Mouse (Mus musculus) limb, embryonic 15.5 days (tissue): Measurements from ENCODE around the gene Galnt2. TPM values are rescaled to one million over a fixed set of nuclear protein-coding genes. Genes with fewer than 3 reads are reported as not detected.

Experiments used
- ATAC-seq: fragments of 200-750 bp; cut with Nextera tagmentation; 2 replicates; pipeline ENCODE4 v1.8.0; 2017; ENCODE audit warnings: low read depth, moderate TSS enrichment; ENCODE audit not compliant: insufficient number of reproducible peaks, low FRiP score, low TSS enrichment
- H3K27ac ChIP-seq: fragments of 300-500 bp; sonication (generic); 2 replicates; pipeline ENCODE4 v1.5.1; 2015; ENCODE audit warnings: moderate library complexity, mild to moderate bottlenecking, inconsistent platforms
- H3K27me3 ChIP-seq: fragments of 300-500 bp; sonication (generic); 2 replicates; pipeline ENCODE4 v1.6.1; 2015; ENCODE audit warnings: inconsistent platforms
- H3K36me3 ChIP-seq: fragments of 300-500 bp; sonication (generic); 2 replicates; pipeline ENCODE4 v1.6.1; 2015; ENCODE audit warnings: inconsistent platforms
- H3K4me1 ChIP-seq: fragments of 300-500 bp; sonication (generic); 2 replicates; pipeline ENCODE4 v1.6.1; 2015; ENCODE audit warnings: inconsistent platforms
- H3K4me2 ChIP-seq: fragments of 300-500 bp; sonication (generic); 2 replicates; pipeline ENCODE4 v1.6.1; 2015; ENCODE audit warnings: mild to moderate bottlenecking, inconsistent platforms
- H3K4me3 ChIP-seq: fragments of 300-500 bp; sonication (generic); 2 replicates; pipeline ENCODE4 v1.5.1; 2015; ENCODE audit warnings: mild to moderate bottlenecking, inconsistent platforms
- H3K9ac ChIP-seq: fragments of 300-500 bp; sonication (generic); 2 replicates; pipeline ENCODE4 v1.6.1; 2015; ENCODE audit warnings: inconsistent platforms
- H3K9me3 ChIP-seq: fragments of 300-500 bp; sonication (generic); 2 replicates; pipeline ENCODE4 v1.6.1; 2016; ENCODE audit warnings: inconsistent platforms
- WGBS: fragments of 180-500 bp; shearing (Covaris S2); methylation state at CpG from one replicate; pipeline ENCODE4 v1.1.7; 2015; 5-methylcytosine and 5-hydroxymethylcytosine counted together
- polyA plus RNA-seq: library from polyadenylated mRNA; unstranded; fragments of >200 nt; fragmentation: Nextera tagmentation; extraction: Ambion mirVana; gene quantifications from 2 replicates; pipeline ENCODE4 v1.2.1, GENCODE M21; 2015

Gene Galnt2
- polyA plus RNA-seq, 1 experiment from 2014 or later, result 53.1 TPM

DNA sequence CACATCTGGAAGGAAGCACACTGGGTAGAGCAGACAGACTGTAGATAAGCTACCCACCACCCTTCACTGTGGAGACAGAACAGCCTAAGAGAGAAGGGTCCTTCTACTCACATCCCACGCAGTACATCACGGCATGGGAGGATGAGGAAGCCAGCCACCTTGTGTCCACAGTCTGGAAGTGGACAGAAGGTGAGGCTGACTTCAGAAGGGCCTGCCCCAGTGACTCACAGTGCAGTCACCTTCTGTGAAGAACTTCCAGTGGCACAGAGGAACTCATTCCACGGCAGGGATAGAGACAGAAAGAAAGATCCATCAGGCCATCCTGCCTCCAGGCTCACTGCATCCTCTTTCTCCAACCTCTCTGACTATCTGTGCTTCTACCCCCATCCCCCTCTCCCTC lies 108.6 kb downstream of the Galnt2 start:
- no peaks in the 10 kb centered on the region for H3K9me3 ChIP-seq
- H3K4me3 ChIP-seq, result no peak overlapping the region
- 83% methylated on average over 3 of the region's 3 CpGs for WGBS
- H3K36me3 ChIP-seq, result peaks cover 91% of the 10 kb centered on the region
- H3K9ac ChIP-seq, result no peak overlapping the region
- ATAC-seq, result no peak
- no peak overlapping the region for H3K4me2 ChIP-seq
- no peak overlapping the region for H3K27ac ChIP-seq
- no peaks in the 10 kb centered on the region for H3K4me1 ChIP-seq
- H3K27me3 ChIP-seq, result no peaks in the 10 kb centered on the region

DNA sequence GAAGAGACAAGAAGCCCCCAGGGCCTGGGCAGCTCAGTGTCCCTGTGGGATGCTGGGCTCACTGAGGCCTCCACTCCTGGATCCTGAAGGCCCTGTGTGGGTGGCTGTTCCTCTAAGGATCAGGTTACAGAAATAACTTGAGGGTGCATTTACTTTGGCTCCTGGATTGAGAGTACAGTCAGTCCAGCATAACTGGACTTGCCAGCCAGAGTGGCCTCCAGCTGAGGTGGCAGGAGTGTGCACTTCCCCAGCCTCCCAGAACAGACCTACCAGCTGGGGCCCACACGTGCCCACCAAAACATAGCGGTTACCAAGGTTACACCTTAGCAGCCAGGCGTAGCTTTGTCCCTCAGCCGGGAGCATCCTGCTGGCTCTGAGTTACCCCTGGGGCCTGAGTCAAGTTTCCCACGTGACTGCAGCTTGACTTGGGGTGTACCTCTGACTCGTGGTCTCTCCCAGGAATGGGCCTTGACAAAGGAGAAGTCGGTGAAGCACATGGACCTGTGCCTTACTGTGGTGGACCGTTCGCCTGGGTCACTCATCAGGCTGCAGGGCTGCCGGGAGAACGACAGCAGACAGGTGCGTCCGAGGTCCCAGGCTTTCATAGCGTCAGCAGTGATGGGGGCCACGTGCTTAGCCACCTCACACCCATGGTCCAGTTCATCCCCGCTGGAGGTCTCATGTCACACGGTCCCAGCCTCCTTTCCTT lies 109.3 kb downstream of the Galnt2 start:
- H3K9me3 ChIP-seq, result no peaks in the 10 kb centered on the region
- no peaks in the 10 kb centered on the region for H3K27me3 ChIP-seq
- H3K36me3 ChIP-seq, result peaks cover 87% of the 10 kb centered on the region
- no peak for ATAC-seq
- no peak overlapping the region for H3K9ac ChIP-seq
- no peak overlapping the region for H3K4me3 ChIP-seq
- no peak overlapping the region for H3K27ac ChIP-seq
- no peaks in the 10 kb centered on the region for H3K4me1 ChIP-seq
- no peak overlapping the region for H3K4me2 ChIP-seq
- WGBS, result 72% methylated on average over 17 of the region's 17 CpGs

DNA sequence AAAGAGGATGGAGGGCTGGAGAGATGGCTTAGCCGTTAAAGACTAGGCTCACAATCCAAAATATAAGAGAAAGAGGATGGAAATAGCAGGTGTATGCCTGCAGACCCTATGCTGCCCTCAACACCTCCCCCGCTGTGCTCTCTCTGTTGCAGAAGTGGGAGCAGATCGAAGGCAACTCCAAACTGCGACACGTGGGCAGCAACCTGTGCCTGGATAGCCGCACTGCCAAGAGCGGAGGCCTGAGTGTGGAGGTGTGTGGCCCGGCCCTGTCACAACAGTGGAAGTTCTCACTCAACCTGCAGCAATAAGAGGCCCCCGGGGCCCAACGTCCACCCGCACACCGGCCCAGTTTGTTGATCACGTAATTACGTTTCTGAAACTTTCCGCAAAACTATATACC lies 112.0 kb downstream of the Galnt2 start:
- ATAC-seq, result no peak
- Histone ChIP-seq H3K36me3 (peaks cover 63% of the 10 kb centered on the region), H3K27ac (no peak overlapping the region), H3K4me2 (no peak overlapping the region), H3K9ac (no peak overlapping the region), H3K4me3 (no peak overlapping the region), H3K4me1 (no peaks in the 10 kb centered on the region), H3K27me3 (no peaks in the 10 kb centered on the region), H3K9me3 (no peaks in the 10 kb centered on the region)
- 92% methylated on average over 15 of the region's 15 CpGs for WGBS

DNA sequence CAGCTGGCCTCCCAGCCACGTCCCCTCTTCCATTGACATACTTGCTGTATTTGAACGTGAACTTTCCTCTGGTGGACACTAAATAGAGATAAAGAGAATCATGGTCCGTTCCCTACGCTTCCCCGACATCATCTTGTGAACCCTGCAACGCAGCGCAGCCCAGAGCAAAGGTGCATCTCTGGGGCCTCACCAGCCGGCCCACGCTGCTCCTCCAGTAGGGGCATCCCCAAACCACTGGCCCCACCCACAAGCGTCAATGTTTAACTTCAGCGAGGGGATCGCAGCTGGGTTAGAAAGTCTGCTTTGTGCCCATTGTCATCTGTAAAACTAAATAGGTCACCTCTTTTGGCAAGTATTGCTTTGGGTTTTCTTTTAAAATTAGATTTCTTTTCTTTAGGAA lies 112.8 kb downstream of the Galnt2 start:
- no peaks in the 10 kb centered on the region for H3K4me1 ChIP-seq
- no peak for ATAC-seq
- 93% methylated on average over 12 of the region's 12 CpGs for whole genome bisulfite sequencing
- no peak overlapping the region for H3K4me2 ChIP-seq
- H3K27me3 ChIP-seq, result no peaks in the 10 kb centered on the region
- H3K9me3 ChIP-seq, result no peaks in the 10 kb centered on the region
- H3K36me3 ChIP-seq, result peaks cover 55% of the 10 kb centered on the region
- no peak overlapping the region for H3K4me3 ChIP-seq
- no peak overlapping the region for H3K27ac ChIP-seq
- no peak overlapping the region for H3K9ac ChIP-seq

DNA sequence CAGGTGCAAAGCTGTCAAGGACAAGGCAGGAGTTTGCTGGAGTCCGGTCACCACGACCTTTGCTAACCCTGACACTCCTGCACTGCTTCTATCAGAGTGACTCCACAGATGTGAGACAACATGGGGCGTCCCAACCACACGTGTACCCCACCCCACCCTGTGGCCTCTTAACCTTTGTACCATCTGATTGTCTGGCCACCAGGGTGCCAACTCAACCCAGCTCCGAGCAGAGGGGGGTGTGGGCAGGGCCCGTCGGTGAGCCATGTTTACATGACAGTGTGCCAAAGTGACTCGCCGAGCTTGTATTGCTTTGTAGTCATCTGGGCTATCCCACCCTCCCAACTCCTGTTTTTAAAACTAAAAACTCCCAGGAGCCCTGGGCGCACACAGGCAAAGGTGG lies 113.9 kb downstream of the Galnt2 start:
- Histone ChIP-seq H3K27me3 (no peaks in the 10 kb centered on the region), H3K9me3 (no peaks in the 10 kb centered on the region), H3K4me3 (no peak overlapping the region), H3K4me1 (peaks cover 3% of the 10 kb centered on the region; the same call in 1 of the 2 replicates), H3K9ac (no peak overlapping the region), H3K36me3 (peaks cover 46% of the 10 kb centered on the region), H3K4me2 (no peak overlapping the region), H3K27ac (no peak overlapping the region)
- 83% methylated on average over 10 of the region's 10 CpGs for WGBS
- ATAC-seq, result no peak

DNA sequence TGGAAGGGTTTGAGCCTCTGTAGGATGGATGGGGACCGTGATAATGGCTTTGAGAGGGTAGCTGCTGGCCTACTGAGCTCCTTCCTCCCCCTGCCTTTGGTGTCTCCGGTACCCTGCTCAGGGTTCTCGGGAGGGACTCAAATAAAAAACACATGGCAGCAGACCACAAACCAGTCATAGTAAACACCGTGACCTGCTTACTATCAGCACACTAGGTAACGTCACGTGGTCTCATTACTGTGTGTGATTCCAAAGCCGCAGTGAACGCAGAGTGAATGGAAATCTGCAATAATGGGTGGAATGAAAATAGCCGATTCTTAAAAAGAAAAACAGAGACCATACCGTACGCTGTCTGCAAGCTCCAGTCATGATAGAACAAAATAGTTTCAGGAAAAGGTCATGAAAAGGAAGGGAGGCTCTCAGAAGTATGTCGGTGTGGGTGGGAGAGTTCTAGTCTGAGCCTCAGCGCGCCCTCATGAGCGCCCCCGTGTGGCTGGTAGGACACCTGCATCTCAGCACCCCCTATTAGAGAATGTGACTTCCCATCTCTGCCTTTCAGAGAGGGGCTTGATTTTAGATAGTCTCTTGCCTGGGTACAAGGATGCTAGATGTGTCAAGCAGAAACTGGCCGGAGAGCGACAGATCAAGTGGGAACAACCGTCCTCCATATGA lies 115.8 kb downstream of the Galnt2 start:
- Histone ChIP-seq H3K4me3 (no peak overlapping the region), H3K9me3 (no peaks in the 10 kb centered on the region), H3K27ac (no peak overlapping the region), H3K36me3 (peaks cover 34% of the 10 kb centered on the region), H3K4me1 (peaks cover 3% of the 10 kb centered on the region; the same call in 1 of the 2 replicates), H3K27me3 (no peaks in the 10 kb centered on the region), H3K4me2 (no peak overlapping the region), H3K9ac (no peak overlapping the region)
- WGBS, result 28% methylated on average over 19 of the region's 19 CpGs
- ATAC-seq, result no peak; the same call in 1 of the 2 replicates

DNA sequence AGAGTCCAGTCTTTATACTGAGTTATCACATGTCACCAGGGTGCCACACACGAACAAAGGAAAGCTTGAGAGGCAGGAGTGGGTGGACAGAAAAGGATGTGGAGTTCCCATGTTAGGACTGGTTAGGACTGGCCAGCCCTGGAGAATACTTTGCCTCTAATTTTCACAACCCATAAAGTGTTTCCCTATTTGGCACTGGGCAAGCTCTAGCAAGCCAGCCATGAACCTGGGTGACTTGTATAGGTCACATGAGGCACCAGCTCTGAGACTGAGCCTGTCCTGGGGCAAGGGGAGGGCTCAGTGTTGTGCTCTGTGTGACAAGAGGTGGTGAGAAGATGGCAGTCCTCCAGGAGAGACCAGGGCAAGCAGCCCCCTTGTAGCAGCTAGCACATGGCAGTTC lies 116.9 kb downstream of the Galnt2 start:
- Histone ChIP-seq H3K4me1 (peaks cover 3% of the 10 kb centered on the region; the same call in 1 of the 2 replicates), H3K27ac (no peak overlapping the region), H3K9ac (no peak overlapping the region), H3K27me3 (no peaks in the 10 kb centered on the region), H3K9me3 (no peaks in the 10 kb centered on the region), H3K36me3 (peaks cover 23% of the 10 kb centered on the region), H3K4me3 (no peak overlapping the region), H3K4me2 (no peak overlapping the region)
- 54% methylated on average over 1 of the region's 1 CpGs for WGBS
- no peak for ATAC-seq

DNA sequence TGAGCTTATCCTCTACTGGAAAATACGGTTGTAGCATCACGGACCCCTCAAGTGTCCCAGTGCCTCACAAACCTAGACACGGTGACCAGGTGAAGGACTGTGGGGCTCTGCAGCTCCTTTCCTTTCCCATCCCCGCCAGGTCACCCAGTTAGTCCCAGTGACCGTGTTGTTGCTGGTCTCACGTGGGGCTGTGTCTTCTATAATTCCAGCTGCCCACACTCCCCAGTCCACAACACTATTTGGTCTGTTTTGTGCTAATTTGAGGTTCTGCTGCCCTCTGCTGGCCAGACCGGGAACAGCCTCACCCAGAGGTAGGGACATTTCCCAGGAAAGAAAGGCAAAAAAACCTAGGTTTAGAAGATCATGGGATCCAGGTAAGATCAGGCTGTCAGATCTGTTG lies 118.5 kb downstream of the Galnt2 start:
- H3K36me3 ChIP-seq, result peaks cover 7% of the 10 kb centered on the region
- H3K9me3 ChIP-seq, result no peaks in the 10 kb centered on the region
- H3K4me3 ChIP-seq, result no peak overlapping the region
- peaks cover 3% of the 10 kb centered on the region; the same call in 1 of the 2 replicates for H3K4me1 ChIP-seq
- no peaks in the 10 kb centered on the region for H3K27me3 ChIP-seq
- WGBS, result 34% methylated on average over 7 of the region's 7 CpGs
- ATAC-seq, result no peak
- H3K4me2 ChIP-seq, result no peak overlapping the region
- H3K27ac ChIP-seq, result no peak overlapping the region
- H3K9ac ChIP-seq, result no peak overlapping the region

DNA sequence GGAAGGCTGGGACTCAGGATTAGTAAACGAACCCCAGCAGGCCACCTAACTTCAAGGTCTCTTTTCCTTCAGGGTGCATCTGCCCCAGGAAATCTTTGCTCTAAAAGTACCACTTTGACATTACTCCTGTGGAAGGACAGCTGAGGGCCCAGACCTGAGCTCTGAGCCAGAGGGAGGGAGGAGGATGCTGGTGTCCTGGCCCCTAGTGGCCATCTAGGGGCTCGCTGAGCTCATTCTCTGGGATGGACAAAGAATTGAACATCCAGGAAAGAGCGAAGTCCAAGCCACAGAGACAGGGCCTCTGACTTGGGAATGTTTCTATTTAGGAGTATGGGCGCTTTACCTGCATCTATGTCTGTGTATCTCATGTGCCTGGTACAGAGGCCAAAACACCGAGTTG lies 120.4 kb downstream of the Galnt2 start:
- Histone ChIP-seq H3K9me3 (no peaks in the 10 kb centered on the region), H3K4me1 (peaks cover 3% of the 10 kb centered on the region; the same call in 1 of the 2 replicates), H3K4me2 (no peak overlapping the region), H3K9ac (no peak overlapping the region), H3K4me3 (no peak overlapping the region), H3K27ac (no peak overlapping the region), H3K36me3 (no peaks in the 10 kb centered on the region), H3K27me3 (no peaks in the 10 kb centered on the region)
- ATAC-seq, result no peak
- 65% methylated on average over 5 of the region's 5 CpGs for WGBS

DNA sequence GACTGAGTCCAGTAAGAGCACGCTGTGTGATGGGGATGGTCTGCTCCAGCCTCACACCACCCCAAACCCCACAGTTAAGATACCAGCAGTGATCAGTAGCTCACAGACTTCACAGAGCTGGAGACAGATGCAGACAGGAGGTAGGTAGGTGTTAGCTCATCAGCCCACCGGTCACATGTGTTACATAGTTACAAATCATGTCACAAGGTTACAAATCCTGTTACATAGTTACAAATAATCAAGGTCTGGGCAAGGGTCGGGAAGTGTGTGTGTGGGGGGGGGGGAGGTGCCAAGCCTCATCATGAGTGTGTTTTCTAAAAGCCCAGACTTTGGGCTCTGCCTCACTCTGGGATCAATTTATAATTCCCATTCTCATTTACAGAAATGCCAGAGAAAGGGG lies 129.7 kb downstream of the Galnt2 start:
- WGBS, result 69% methylated on average over 3 of the region's 3 CpGs

DNA sequence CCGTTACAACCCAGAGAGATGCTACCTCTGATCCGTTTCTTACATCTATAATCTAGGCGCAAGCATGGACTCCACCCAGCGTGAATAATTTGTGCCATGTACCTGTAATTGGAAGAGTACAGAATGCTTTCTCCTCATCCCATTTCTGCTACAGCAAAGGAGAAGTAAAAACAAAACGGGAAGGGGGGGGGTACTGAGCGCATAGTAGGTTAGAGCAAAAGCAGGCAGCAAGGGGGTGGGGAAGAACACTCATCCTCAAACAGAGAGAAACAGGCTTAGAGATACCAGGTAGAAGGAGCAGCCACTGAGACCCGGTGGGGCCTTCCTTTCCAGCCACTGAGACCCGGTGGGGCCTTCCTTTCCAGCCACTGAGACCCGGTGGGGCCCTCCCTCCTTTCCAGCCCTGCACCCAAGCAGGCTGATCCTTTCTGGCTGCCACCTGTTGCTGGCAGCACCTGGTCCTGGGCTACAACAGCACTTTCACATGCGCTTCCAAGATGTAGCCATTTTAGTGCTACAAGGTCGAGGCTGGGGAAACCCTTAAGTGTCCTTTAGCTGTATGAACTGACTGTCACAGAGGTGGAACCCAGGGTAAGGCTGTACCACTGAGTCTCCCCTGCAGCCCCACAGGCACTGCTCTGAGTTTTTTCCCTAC lies 130.7 kb downstream of the Galnt2 start:
- Histone ChIP-seq H3K27me3 (no peaks in the 10 kb centered on the region), H3K4me2 (no peak overlapping the region), H3K9me3 (no peaks in the 10 kb centered on the region), H3K36me3 (no peaks in the 10 kb centered on the region; the same call in 1 of the 2 replicates), H3K9ac (no peak overlapping the region), H3K4me3 (no peak overlapping the region), H3K27ac (no peak overlapping the region), H3K4me1 (no peaks in the 10 kb centered on the region)
- ATAC-seq, result 0 out of 2 replicates have a peak, but pooled peaks have one; percentile 30
- 72% methylated on average over 11 of the region's 11 CpGs for WGBS

More for the DNA sequence above, 129.7 kb downstream of the Galnt2 start:
- H3K27me3 ChIP-seq, result no peaks in the 10 kb centered on the region
- no peaks in the 10 kb centered on the region for H3K9me3 ChIP-seq
- no peaks in the 10 kb centered on the region for H3K36me3 ChIP-seq
- no peak overlapping the region for H3K9ac ChIP-seq
- ATAC-seq, result no peak
- H3K4me2 ChIP-seq, result no peak overlapping the region
- H3K4me3 ChIP-seq, result no peak overlapping the region
- no peaks in the 10 kb centered on the region for H3K4me1 ChIP-seq
- H3K27ac ChIP-seq, result no peak overlapping the region

DNA sequence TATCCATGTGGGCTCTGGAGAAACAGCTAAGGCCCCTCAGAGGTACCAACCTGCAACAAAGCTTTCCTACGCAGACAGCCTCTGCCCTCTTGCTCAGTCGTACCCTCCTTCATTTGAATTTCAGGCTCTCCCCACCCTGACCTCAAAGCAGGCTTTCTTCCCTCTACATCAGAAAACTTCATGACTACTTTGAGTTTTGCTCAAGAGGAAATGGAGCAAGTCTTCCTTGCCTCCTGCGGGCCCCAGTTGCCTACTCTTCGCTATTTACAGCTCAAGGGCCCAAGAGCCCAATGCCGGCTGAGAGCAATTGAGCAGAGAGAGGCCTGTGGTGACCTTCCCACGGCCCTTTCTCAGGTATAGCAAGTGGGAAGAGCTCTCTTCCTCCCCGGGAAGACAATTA lies 131.4 kb downstream of the Galnt2 start:
- ATAC-seq, result no peak
- Histone ChIP-seq H3K27ac (no peak overlapping the region), H3K36me3 (no peaks in the 10 kb centered on the region; the same call in 1 of the 2 replicates), H3K9me3 (no peaks in the 10 kb centered on the region), H3K4me2 (no peak overlapping the region), H3K4me3 (no peak overlapping the region), H3K4me1 (no peaks in the 10 kb centered on the region), H3K27me3 (no peaks in the 10 kb centered on the region), H3K9ac (no peak overlapping the region)
- 78% methylated on average over 7 of the region's 7 CpGs for WGBS
